Comparison of ENCODE assay signal across 12 mouse cellular contexts in the genomic region with DNA sequence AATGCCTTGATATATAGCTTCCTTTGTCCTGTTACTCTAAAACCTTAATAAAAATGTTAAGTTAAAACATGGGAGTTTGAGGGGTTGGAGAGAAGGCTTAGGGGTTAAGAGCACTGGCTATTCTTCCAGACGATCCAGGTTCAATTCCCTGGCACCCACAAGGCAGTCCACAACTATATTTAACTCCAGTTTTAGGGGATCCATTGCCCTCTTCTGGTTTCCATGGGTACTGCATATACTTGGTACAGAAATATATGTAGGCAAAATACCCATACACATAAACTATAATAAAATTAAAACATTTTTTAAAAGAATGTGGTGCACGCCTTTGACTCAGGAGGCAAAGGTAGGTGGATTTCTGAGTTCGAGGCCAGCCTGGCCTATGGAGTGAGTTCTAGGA. TPM values are rescaled to one million over a fixed set of nuclear protein-coding genes. Genes with fewer than 3 reads are reported as not detected.
A peak's percentile ranks its signal among the peaks of the same experiment; 100 is the strongest.
DNase-seq lines count a peak whose midpoint lies in the region; ATAC-seq and TF ChIP-seq lines count a peak whose summit lies in the region.
"Had no signal": no experiment of that assay in that cellular context is flagged by ENCODE, and none has a peak within 500 bp of the region (broad histone marks: within the 10 kb centered on the region; RNA-seq: fewer than 3 reads in every experiment).

No protein-coding gene starts in this region.

- H3K4me3 ChIP-seq in heart, adult 2 months, result no peak overlapping the region
- H3K4me3 ChIP-seq in midbrain, postnatal 0 days (ENCODE audit: low read depth, low read length), result no peak overlapping the region
- H3K4me3 ChIP-seq in midbrain, embryonic 13.5 days (replicated peaks), result no peak overlapping the region
- H3K4me3 ChIP-seq: embryonic facial prominence, embryonic 12.5 days; limb, embryonic 12.5 days; midbrain, embryonic 12.5 days had no signal

- no peak overlapping the region for H3K9ac ChIP-seq in heart, adult 2 months (ENCODE audit: low read depth, low read length)
- no peak overlapping the region for H3K9ac ChIP-seq in midbrain, postnatal 0 days (replicated peaks; ENCODE audit: low read length, poor library complexity, severe bottlenecking)
- H3K9ac ChIP-seq in midbrain, embryonic 13.5 days (replicated peaks), result no peak overlapping the region
- H3K9ac ChIP-seq: embryonic facial prominence, embryonic 12.5 days; limb, embryonic 12.5 days; midbrain, embryonic 12.5 days had no signal

- intact Hi-C loops in heart, adult 2 months (cut with DNase I), result loop anchor here (1.0 kb wide), 1 partner anchor 151 kb away; no protein-coding TSS in a partner anchor
- intact Hi-C loops in heart, postnatal 36 days (cut with DNase I), result loop anchor here (2.0 kb wide), 1 partner anchor 150 kb away; no protein-coding TSS in a partner anchor

- peak; percentile 73 for TF ChIP-seq CTCF in heart, adult 2 months (IDR thresholded peaks at IDR 0.05)
- peak; percentile 40 for TF ChIP-seq CTCF in midbrain, postnatal 0 days (IDR thresholded peaks at IDR 0.05)

- TF ChIP-seq POLR2A in heart, adult 2 months (IDR thresholded peaks at IDR 0.05; ENCODE audit: insufficient read depth, low read depth, low read length), result no peak

- ATAC-seq in midbrain, postnatal 0 days (ENCODE audit: low FRiP score), result no peak
- ATAC-seq in midbrain, embryonic 13.5 days, result no peak

- TF ChIP-seq EP300 in heart, adult 2 months (IDR thresholded peaks at IDR 0.05; ENCODE audit: insufficient read depth, low read depth, low read length), result no peak

- no peak overlapping the region for H3K27ac ChIP-seq in heart, adult 2 months
- no peak overlapping the region for H3K27ac ChIP-seq in midbrain, postnatal 0 days (ENCODE audit: low read depth, low read length)
- no peak overlapping the region for H3K27ac ChIP-seq in midbrain, embryonic 13.5 days
- H3K27ac ChIP-seq: embryonic facial prominence, embryonic 12.5 days; limb, embryonic 12.5 days; midbrain, embryonic 12.5 days had no signal

- H3K9me3 ChIP-seq in midbrain, postnatal 0 days (ENCODE audit: low read length), result no peaks in the 10 kb centered on the region
- H3K9me3 ChIP-seq in midbrain, embryonic 13.5 days, result no peaks in the 10 kb centered on the region
- H3K9me3 ChIP-seq: embryonic facial prominence, embryonic 12.5 days; limb, embryonic 12.5 days; midbrain, embryonic 12.5 days had no signal

- no peak for DNase-seq in heart, adult 2 months
- no peak for DNase-seq in heart, postnatal 36 days
- DNase-seq in midbrain, postnatal 0 days (ENCODE audit: low spot score), result no peak
- DNase-seq in ZHBTc4 (ENCODE audit: low read depth, low spot score), result peak; percentile 67
- DNase-seq in splenic B cell, adult 2 months (ENCODE audit: low read depth, low spot score), result peak; percentile 11
- DNase-seq in layer of hippocampus, postnatal 14 days (ENCODE audit: low spot score in 2 of 2), result no peak
- no peak for DNase-seq in yolk sac, embryonic 10.5 days (ENCODE audit: low spot score)

- no peaks in the 10 kb centered on the region for H3K36me3 ChIP-seq in heart, adult 2 months (ENCODE audit: control insufficient read depth, insufficient read depth, low read length)
- H3K36me3 ChIP-seq in midbrain, postnatal 0 days (ENCODE audit: insufficient read depth, low read length), result no peaks in the 10 kb centered on the region; the same call in 1 of the 2 replicates
- no peaks in the 10 kb centered on the region for H3K36me3 ChIP-seq in midbrain, embryonic 13.5 days
- H3K36me3 ChIP-seq in splenic B cell, adult 2 months (ENCODE audit: control insufficient read depth, insufficient read depth, low read length, poor library complexity, severe bottlenecking), result no peaks in the 10 kb centered on the region
- H3K36me3 ChIP-seq: embryonic facial prominence, embryonic 12.5 days; limb, embryonic 12.5 days; midbrain, embryonic 12.5 days had no signal

- WGBS in heart, adult 2 months, result 73% methylated on average over 3 of the region's 3 CpGs
- 84% methylated on average over 3 of the region's 3 CpGs for WGBS in midbrain, postnatal 0 days
- WGBS in midbrain, embryonic 13.5 days, result 88% methylated on average over 3 of the region's 3 CpGs

- no peak overlapping the region for H3K4me2 ChIP-seq in midbrain, postnatal 0 days (ENCODE audit: low read depth, low read length, poor library complexity, severe bottlenecking)
- H3K4me2 ChIP-seq in midbrain, embryonic 13.5 days (replicated peaks), result no peak overlapping the region
- H3K4me2 ChIP-seq: embryonic facial prominence, embryonic 12.5 days; limb, embryonic 12.5 days; midbrain, embryonic 12.5 days had no signal

- H3K4me1 ChIP-seq in heart, adult 2 months (ENCODE audit: control insufficient read depth, insufficient read depth, low read length), result no peaks in the 10 kb centered on the region
- no peaks in the 10 kb centered on the region for H3K4me1 ChIP-seq in midbrain, postnatal 0 days (ENCODE audit: insufficient read depth, low read length)
- peaks cover 12% of the 10 kb centered on the region for H3K4me1 ChIP-seq in midbrain, embryonic 13.5 days (replicated peaks)
- H3K4me1 ChIP-seq: embryonic facial prominence, embryonic 12.5 days had no signal

- H3K79me2 ChIP-seq in heart, adult 2 months (replicated peaks; ENCODE audit: control insufficient read depth, insufficient read depth, low read length), result no peaks in the 10 kb centered on the region

- H3K27me3 ChIP-seq in heart, adult 2 months (ENCODE audit: control insufficient read depth, insufficient read depth, low read length), result no peaks in the 10 kb centered on the region
- no peaks in the 10 kb centered on the region for H3K27me3 ChIP-seq in midbrain, postnatal 0 days (ENCODE audit: insufficient read depth, low read length)
- H3K27me3 ChIP-seq in midbrain, embryonic 13.5 days, result no peaks in the 10 kb centered on the region
- H3K27me3 ChIP-seq in splenic B cell, adult 2 months (ENCODE audit: control insufficient read depth, insufficient read depth, low read length, poor library complexity, severe bottlenecking), result no peaks in the 10 kb centered on the region
- H3K27me3 ChIP-seq: embryonic facial prominence, embryonic 12.5 days; limb, embryonic 12.5 days; midbrain, embryonic 12.5 days had no signal

RNA-seq across cellular contexts. Expression of a gene that starts 44.9 kb away (rescaled TPM):
- 100 to 1,000 TPM; 177 to 205 TPM for total RNA-seq in heart, adult 2 months (2021)
- 26.9 and 59.0 TPM in 2 replicates for polyA plus RNA-seq in heart, adult 2 months (2012; rRNA removed)
- 100 to 1,000 TPM; 189 to 213 TPM for total RNA-seq in heart, postnatal 36 days (2021)
- 120 and 154 TPM in 2 replicates for total RNA-seq in midbrain, postnatal 0 days (2014; rRNA removed)
- 23.8 and 37.1 TPM in 2 replicates for polyA plus RNA-seq in midbrain, postnatal 0 days (2015; fragmentation: Nextera tagmentation; extraction: Ambion mirVana)
- polyA plus RNA-seq in midbrain, embryonic 13.5 days (2015; fragmentation: Nextera tagmentation; extraction: Ambion mirVana), result 78.5 and 85.0 TPM in 2 replicates
- 100 to 1,000 TPM; 193 to 208 TPM for total RNA-seq in layer of hippocampus, postnatal 14 days (2021)

RNA-seq across cellular contexts. Expression of a gene that starts 45.5 kb away (rescaled TPM):
- total RNA-seq in heart, adult 2 months (2021), result 1 to 10 TPM; 1.5 to 2.7 TPM
- polyA plus RNA-seq in heart, adult 2 months (2012; rRNA removed), result 2.5 and 2.9 TPM in 2 replicates
- total RNA-seq in heart, postnatal 36 days (2021), result 1 to 10 TPM; 1.5 to 1.8 TPM
- total RNA-seq in midbrain, postnatal 0 days (2014; rRNA removed), result 1.3 and 2.6 TPM in 2 replicates
- 6.7 and 7.4 TPM in 2 replicates for polyA plus RNA-seq in midbrain, postnatal 0 days (2015; fragmentation: Nextera tagmentation; extraction: Ambion mirVana)
- 6.5 and 8.5 TPM in 2 replicates for polyA plus RNA-seq in midbrain, embryonic 13.5 days (2015; fragmentation: Nextera tagmentation; extraction: Ambion mirVana)
- total RNA-seq in layer of hippocampus, postnatal 14 days (2021), result 1 to 10 TPM; 1.9 to 2.5 TPM

RNA-seq across cellular contexts. Expression of a gene that starts 49.8 kb away (rescaled TPM):
- under 1 TPM; 0.23 to 0.48 TPM for total RNA-seq in heart, adult 2 months (2021)
- 0.10 and 0.15 TPM in 2 replicates for polyA plus RNA-seq in heart, adult 2 months (2012; rRNA removed)
- total RNA-seq in heart, postnatal 36 days (2021), result under 1 TPM; 0.39 to 0.57 TPM
- total RNA-seq in midbrain, postnatal 0 days (2014; rRNA removed), result 19.7 and 21.9 TPM in 2 replicates
- 16.3 and 17.5 TPM in 2 replicates for polyA plus RNA-seq in midbrain, postnatal 0 days (2015; fragmentation: Nextera tagmentation; extraction: Ambion mirVana)
- polyA plus RNA-seq in midbrain, embryonic 13.5 days (2015; fragmentation: Nextera tagmentation; extraction: Ambion mirVana), result 18.9 and 20.6 TPM in 2 replicates
- total RNA-seq in layer of hippocampus, postnatal 14 days (2021), result 10 to 100 TPM; 22.0 to 26.0 TPM
- polyA plus RNA-seq: heart, postnatal 0 days had no signal

Comparison
In these comparisons a context has a peak if more than half of its experiments do, and no peak if none do; other contexts are left out.
1. DNase-seq: peak in ZHBTc4 (single experiment) and splenic B cell, adult 2 months (single experiment); none in heart, adult 2 months (0 of 2), heart, postnatal 36 days (0 of 2), midbrain, postnatal 0 days (single experiment), layer of hippocampus, postnatal 14 days (0 of 2) and yolk sac, embryonic 10.5 days (single experiment).
2. RNA of a gene that starts 49.8 kb away (total RNA-seq): 22.0 to 26.0 TPM in layer of hippocampus, postnatal 14 days and 19.7 to 21.9 TPM in midbrain, postnatal 0 days; 0.39 to 0.57 TPM in heart, postnatal 36 days and 0.23 to 0.48 TPM in heart, adult 2 months; every median in the first group is over 10 times any median in the second.